Mouse (Mus musculus) intestine, postnatal 0 days (tissue): ENCODE results near the gene Rad51d. TPM values are rescaled to one million over a fixed set of nuclear protein-coding genes. Genes with fewer than 3 reads are reported as not detected.

Source experiments
- ATAC-seq: fragments of 200-750 bp; cut with Nextera tagmentation; 2 replicates; pipeline ENCODE4 v1.8.0; 2017; ENCODE audit warnings: mild to moderate bottlenecking, moderate TSS enrichment, moderate library complexity
- H3K27ac ChIP-seq: fragments of 300-500 bp; sonication (generic); 2 replicates; pipeline ENCODE4 v1.5.1; 2014; ENCODE audit warnings: mild to moderate bottlenecking, low read depth, low read length, moderate library complexity
- H3K27me3 ChIP-seq: fragments of 300-500 bp; sonication (generic); replicated peaks from 2 replicates; pipeline ENCODE4 v1.6.1; 2014; ENCODE audit warnings: low read length, mixed read lengths; ENCODE audit not compliant: control insufficient read depth, insufficient read depth
- H3K36me3 ChIP-seq: fragments of 300-500 bp; sonication (generic); 2 replicates; pipeline ENCODE4 v1.6.1; 2014; ENCODE audit warnings: mild to moderate bottlenecking, moderate library complexity; ENCODE audit not compliant: control insufficient read depth, insufficient read depth
- H3K4me1 ChIP-seq: fragments of 300-500 bp; sonication (generic); replicated peaks from 2 replicates; pipeline ENCODE4 v1.6.1; 2014; ENCODE audit warnings: antibody characterized with exemption, low read length, mixed read lengths; ENCODE audit not compliant: control insufficient read depth, insufficient read depth
- H3K4me2 ChIP-seq: fragments of 300-500 bp; sonication (generic); replicated peaks from 2 replicates; pipeline ENCODE4 v1.6.1; 2014; ENCODE audit warnings: low read depth, mild to moderate bottlenecking, moderate library complexity
- H3K4me3 ChIP-seq: fragments of 300-500 bp; sonication (generic); 2 replicates; pipeline ENCODE4 v1.5.1; 2014; ENCODE audit warnings: low read depth, low read length
- H3K9ac ChIP-seq: fragments of 300-500 bp; sonication (generic); 2 replicates; pipeline ENCODE4 v1.6.1; 2014; ENCODE audit warnings: mild to moderate bottlenecking, low read depth, low read length
- H3K9me3 ChIP-seq: fragments of 300-500 bp; sonication (generic); 2 replicates; pipeline ENCODE4 v1.6.1; 2016; ENCODE audit warnings: mixed run types; ENCODE audit not compliant: control insufficient read depth
- CTCF ChIP-seq: sonication (generic); IDR thresholded peaks from 2 replicates; pipeline ENCODE4 v1.5.1; 2016; ENCODE audit warnings: low read depth, mild to moderate bottlenecking, control low read depth, antibody characterized with exemption, moderate library complexity
- WGBS: fragments of 180-500 bp; shearing (Covaris S2); extraction: QIAGEN DNeasy Blood & Tissue Kit; methylation state at CpG from one replicate; pipeline ENCODE4 v1.1.7; 2014; 5-methylcytosine and 5-hydroxymethylcytosine counted together
- polyA plus RNA-seq: library from polyadenylated mRNA; unstranded; fragments of >200 nt; fragmentation: Nextera tagmentation; extraction: Ambion mirVana; gene quantifications from 2 replicates; pipeline ENCODE4 v1.2.1, GENCODE M21; 2015

Gene Rad51d
- polyA plus RNA-seq, 1 experiment from 2014 or later: 9.7 TPM

DNA sequence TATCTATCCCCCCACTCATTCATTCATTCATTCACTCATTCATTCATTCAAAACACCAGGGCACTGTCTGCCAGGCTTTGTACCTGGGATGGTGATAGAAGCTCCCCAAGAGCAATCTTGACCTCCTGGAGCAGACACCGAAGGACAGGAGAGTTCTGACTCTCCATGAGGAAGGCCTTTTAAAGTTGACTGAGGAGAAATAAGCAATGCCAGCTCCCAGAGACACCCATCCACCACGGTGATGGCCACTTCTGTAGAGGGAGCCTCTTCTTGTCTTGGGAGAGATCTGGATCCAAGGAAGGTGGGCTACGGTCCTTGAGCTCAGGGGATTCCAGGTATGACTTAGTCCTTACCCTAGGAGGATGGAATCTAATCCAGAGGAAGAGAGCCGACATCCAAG, 19.8 kb upstream of the Rad51d start, which contains the start of gene Unc45b:
Unc45b (plus strand) TSS at position 301 of the 400 bp plus-strand sequence.
- Histone ChIP-seq H3K4me3 (no peak within 1 kb of the TSS), H3K36me3 (0 out of 2 replicates have a peak, but pooled peaks cover 2% of the 10 kb centered on the region), H3K4me1 (no peaks in the 10 kb centered on the region), H3K27me3 (0 out of 2 replicates have a peak, but pooled peaks cover 6% of the 10 kb centered on the region), H3K9me3 (no peaks in the 10 kb centered on the region), H3K9ac (no peak within 1 kb of the TSS), H3K27ac (no peak within 1 kb of the TSS), H3K4me2 (no peak within 1 kb of the TSS)
- no peak for ATAC-seq
- TF ChIP-seq CTCF: no peak
- 82% methylated on average over 4 of the region's 4 CpGs for WGBS

DNA sequence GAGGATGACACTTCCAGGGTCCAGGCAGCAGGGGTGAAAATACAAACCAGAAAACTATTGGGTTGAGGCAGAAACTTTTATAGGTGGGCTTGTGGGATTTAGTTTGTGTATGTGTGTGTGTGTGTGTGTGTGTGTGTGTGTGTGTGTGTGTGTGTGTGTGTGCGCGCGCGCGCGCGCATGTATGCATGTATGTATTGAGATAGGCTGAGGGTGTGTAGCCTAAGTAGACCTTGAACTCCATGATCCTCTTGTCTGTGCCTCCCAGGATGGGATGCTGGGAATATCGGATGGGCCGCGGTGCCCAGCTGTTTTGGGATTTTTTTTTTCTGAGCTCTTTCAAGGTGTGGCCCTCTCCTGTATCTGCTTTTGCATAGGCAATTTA, 18.2 kb upstream of the Rad51d start:
- Histone ChIP-seq H3K4me1 (no peaks in the 10 kb centered on the region), H3K27me3 (0 out of 2 replicates have a peak, but pooled peaks cover 3% of the 10 kb centered on the region), H3K9ac (0 out of 2 replicates have a peak overlapping the region, but pooled peaks have one; percentile 57), H3K9me3 (no peaks in the 10 kb centered on the region), H3K4me3 (peak overlapping the region; percentile 68), H3K27ac (no peak overlapping the region), H3K4me2 (peak overlapping the region; percentile 83), H3K36me3 (peaks cover 17% of the 10 kb centered on the region)
- WGBS: 64% methylated on average over 10 of the region's 10 CpGs
- no peak for TF ChIP-seq CTCF
- ATAC-seq: peak; percentile 48; the same call in 1 of the 2 replicates

DNA sequence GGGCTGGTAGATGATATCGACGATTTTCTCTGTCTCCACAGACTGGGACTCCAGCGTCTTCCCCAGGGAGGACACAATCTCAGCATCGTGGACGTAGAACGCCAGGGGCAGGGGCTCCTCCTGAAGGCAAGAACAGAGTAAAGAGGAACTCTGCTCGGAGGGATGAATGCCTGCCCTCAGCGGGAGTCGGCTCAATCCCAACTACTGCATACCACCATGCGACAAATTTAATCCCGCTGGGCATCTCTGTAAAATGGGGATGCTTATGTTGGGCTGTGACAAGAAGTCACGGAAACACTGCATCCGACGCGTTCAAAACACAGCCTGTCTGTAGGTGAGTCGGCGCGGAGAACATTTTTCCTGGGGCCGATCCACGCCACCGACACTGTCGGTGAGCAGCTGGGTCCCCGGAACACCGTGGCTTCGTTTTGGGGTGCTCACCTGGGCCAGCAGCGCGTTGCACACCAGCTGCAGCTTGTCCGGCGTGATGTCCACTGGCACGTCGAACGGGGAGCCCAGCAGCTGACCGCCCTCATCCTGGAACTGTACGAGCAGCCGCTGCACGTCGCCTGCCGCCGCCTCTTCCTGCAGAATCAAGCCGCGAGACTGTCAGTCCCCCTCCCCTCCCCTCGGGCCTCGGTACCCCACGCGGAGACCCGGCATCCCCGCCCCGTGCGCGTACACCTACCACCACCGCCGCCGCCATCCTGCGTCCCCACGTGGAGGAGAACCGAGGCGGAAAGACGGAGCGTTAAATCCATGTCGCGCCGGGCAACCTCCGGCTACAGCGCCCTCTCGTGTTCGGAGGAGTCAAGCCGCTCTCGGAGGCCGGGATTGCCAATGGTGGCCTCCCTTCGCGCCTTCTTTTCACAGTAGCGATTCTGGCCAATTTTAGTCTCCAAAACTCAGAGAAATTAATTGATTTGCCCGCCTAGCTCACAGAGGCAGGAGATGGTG, 17.5 kb upstream of the Rad51d start, which contains the start of gene Nle1:
Nle1 (minus strand) TSS at position 761 of the 957 bp plus-strand sequence.
- H3K27ac ChIP-seq: no peak within 1 kb of the TSS
- peak within 1 kb of the TSS; percentile 83 for H3K4me2 ChIP-seq
- peak within 1 kb of the TSS; percentile 57 for H3K9ac ChIP-seq
- peak within 1 kb of the TSS; percentile 68 for H3K4me3 ChIP-seq
- H3K27me3 ChIP-seq: no peaks in the 10 kb centered on the region
- peak; percentile 97 for TF ChIP-seq CTCF
- no peaks in the 10 kb centered on the region for H3K9me3 ChIP-seq
- H3K4me1 ChIP-seq: no peaks in the 10 kb centered on the region
- peaks cover 23% of the 10 kb centered on the region for H3K36me3 ChIP-seq
- peak; percentile 86 for ATAC-seq
- 1% methylated on average over 73 of the region's 73 CpGs for WGBS

DNA sequence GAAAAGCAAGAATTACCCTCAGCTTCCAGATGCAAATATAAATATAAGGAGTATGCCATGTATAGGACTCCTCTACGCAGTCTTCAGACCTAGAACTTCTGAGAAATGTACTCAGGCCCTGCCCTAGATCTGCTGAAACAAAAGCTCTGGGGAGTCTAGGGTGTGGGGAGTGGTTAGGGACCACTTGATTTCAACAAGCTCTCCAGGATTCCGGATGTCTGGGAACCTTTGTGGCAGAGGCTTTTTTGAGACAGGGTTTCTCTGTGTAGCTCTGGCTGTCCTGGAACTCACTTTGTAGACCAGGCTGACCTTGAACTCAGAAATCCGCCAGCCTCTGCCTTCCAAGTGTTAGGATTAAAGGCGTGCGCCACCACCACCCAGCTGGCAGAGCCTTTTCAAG, 15.4 kb upstream of the Rad51d start:
- Histone ChIP-seq H3K9ac (no peak overlapping the region), H3K27me3 (no peaks in the 10 kb centered on the region)

DNA sequence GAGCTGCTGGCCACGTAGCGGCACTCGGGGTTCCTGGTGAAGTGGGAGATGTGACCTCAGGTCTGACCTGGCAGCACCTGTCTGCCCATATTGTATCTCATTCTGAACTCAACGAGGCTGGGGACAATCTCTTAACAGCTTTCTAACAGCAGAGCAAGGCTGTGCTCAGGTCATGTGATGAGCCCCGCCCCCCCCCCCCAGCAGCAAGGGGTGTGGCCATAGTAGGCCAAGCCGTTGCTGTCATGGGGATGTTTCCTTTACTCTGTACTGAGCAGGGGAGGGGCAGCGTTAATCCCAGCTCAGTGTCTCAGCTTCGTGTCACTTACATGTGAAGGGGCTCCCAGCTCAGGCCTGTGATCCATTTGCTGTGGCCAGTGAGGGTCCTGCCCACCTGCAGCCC, 14.5 kb upstream of the Rad51d start:
- no peak for TF ChIP-seq CTCF
- H3K9ac ChIP-seq: no peak overlapping the region
- no peak overlapping the region for H3K4me3 ChIP-seq
- ATAC-seq: no peak
- H3K4me2 ChIP-seq: no peak overlapping the region
- 60% methylated on average over 8 of the region's 8 CpGs for WGBS
- no peaks in the 10 kb centered on the region for H3K4me1 ChIP-seq
- peaks cover 51% of the 10 kb centered on the region for H3K36me3 ChIP-seq
- no peaks in the 10 kb centered on the region for H3K9me3 ChIP-seq
- H3K27me3 ChIP-seq: no peaks in the 10 kb centered on the region
- H3K27ac ChIP-seq: no peak overlapping the region

More for the DNA sequence above, 15.4 kb upstream of the Rad51d start:
- ATAC-seq: no peak
- no peaks in the 10 kb centered on the region for H3K9me3 ChIP-seq
- peaks cover 43% of the 10 kb centered on the region for H3K36me3 ChIP-seq
- no peaks in the 10 kb centered on the region for H3K4me1 ChIP-seq
- H3K4me3 ChIP-seq: no peak overlapping the region
- no peak for TF ChIP-seq CTCF
- H3K27ac ChIP-seq: no peak overlapping the region
- 93% methylated on average over 5 of the region's 5 CpGs for WGBS
- H3K4me2 ChIP-seq: no peak overlapping the region

DNA sequence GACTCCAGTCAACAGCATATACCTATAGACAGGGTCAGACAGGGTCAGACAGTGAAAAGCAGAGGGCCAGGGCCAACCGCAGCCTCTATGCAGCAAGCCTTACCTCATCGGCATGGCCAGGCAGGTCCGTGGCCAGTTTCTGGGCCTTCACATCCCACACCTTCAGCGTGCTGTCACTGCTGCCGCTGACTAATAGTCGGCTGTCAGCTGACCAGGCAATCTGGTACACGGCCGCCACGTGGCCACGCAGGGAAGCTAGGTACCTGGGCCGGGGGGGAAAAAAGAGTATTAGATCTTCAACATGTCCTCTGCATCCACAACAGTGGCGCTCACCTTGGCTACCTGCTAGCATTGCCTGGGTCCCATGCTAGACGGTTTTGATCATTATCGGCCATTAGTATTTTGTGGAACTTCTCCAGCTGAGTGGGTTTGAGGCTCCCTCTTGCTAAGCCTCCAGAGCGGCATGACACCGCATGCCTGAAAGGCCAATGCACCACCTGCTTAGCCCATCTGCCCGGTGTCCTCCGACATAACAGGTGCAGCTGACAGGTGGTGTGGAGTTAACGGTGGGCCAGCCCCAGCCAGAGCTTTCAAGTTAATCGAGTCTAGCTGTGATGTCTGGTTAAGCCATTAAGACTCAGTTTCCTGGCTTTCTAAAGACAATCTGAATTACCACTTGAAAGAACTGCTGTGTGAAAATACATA, 11.3 kb upstream of the Rad51d start:
- H3K27ac ChIP-seq: no peak overlapping the region
- no peak overlapping the region for H3K4me2 ChIP-seq
- no peak for ATAC-seq
- no peak overlapping the region for H3K9ac ChIP-seq
- no peaks in the 10 kb centered on the region for H3K4me1 ChIP-seq
- H3K9me3 ChIP-seq: no peaks in the 10 kb centered on the region
- WGBS: 92% methylated on average over 20 of the region's 20 CpGs
- H3K4me3 ChIP-seq: no peak overlapping the region
- TF ChIP-seq CTCF: no peak
- H3K36me3 ChIP-seq: peaks cover 51% of the 10 kb centered on the region
- H3K27me3 ChIP-seq: no peaks in the 10 kb centered on the region
